Mouse (Mus musculus): ENCODE results near the gene Chst8. TPM values are rescaled to one million over a fixed set of nuclear protein-coding genes. Genes with fewer than 3 reads are reported as not detected.

The Chst8 gene
- polyA plus RNA-seq, 1 experiment from 2014 or later: 0.47 TPM

- no peak for ATAC-seq
- no peak for TF ChIP-seq CTCF (IDR thresholded peaks at IDR 0.05; ENCODE audit: low read depth)
- TF ChIP-seq EP300 (IDR thresholded peaks at IDR 0.05; ENCODE audit: low read depth): no peak
- no peak overlapping the region for H3K9ac ChIP-seq (replicated peaks)
- no peaks in the 10 kb centered on the region for H3K4me1 ChIP-seq (ENCODE audit: insufficient read depth)
- no peak overlapping the region for H3K4me2 ChIP-seq (ENCODE audit: low read depth, low read length)
- no peaks in the 10 kb centered on the region for H3K27me3 ChIP-seq (ENCODE audit: insufficient read depth, low read length)
- H3K4me3 ChIP-seq (ENCODE audit: low read depth, low read length): no peak overlapping the region
- 73% methylated on average over 9 of the region's 9 CpGs for WGBS (ENCODE audit: insufficient replicate concordance)
- H3K9me3 ChIP-seq (ENCODE audit: low read length): no peaks in the 10 kb centered on the region
- H3K36me3 ChIP-seq (replicated peaks; ENCODE audit: insufficient read depth, low read length): no peaks in the 10 kb centered on the region
- H3K27ac ChIP-seq (ENCODE audit: low read depth): no peak overlapping the region
- DNase-seq: no peak
Measured at GRCm38 (mm10) chr7:34745426-34745825, 67.1 kb downstream of the Chst8 start.

- TF ChIP-seq CTCF (IDR thresholded peaks at IDR 0.05; ENCODE audit: low read depth) (no peak), EP300 (IDR thresholded peaks at IDR 0.05; ENCODE audit: low read depth) (no peak)
- Histone ChIP-seq H3K9ac (replicated peaks) (no peak overlapping the region), H3K27ac (ENCODE audit: low read depth) (no peak overlapping the region), H3K9me3 (ENCODE audit: low read length) (no peaks in the 10 kb centered on the region), H3K4me3 (ENCODE audit: low read depth, low read length) (no peak overlapping the region), H3K4me1 (ENCODE audit: insufficient read depth) (no peaks in the 10 kb centered on the region), H3K4me2 (ENCODE audit: low read depth, low read length) (no peak overlapping the region), H3K27me3 (ENCODE audit: insufficient read depth, low read length) (no peaks in the 10 kb centered on the region), H3K36me3 (replicated peaks; ENCODE audit: insufficient read depth, low read length) (no peaks in the 10 kb centered on the region)
- DNase-seq (no peak), ATAC-seq (no peak)
- WGBS (ENCODE audit: insufficient replicate concordance): 77% methylated on average over 8 of the region's 8 CpGs
Measured at GRCm38 (mm10) chr7:34744994-34745393, 67.5 kb downstream of the Chst8 start.

- Histone ChIP-seq H3K27me3 (ENCODE audit: insufficient read depth, low read length) (no peaks in the 10 kb centered on the region), H3K4me2 (ENCODE audit: low read depth, low read length) (no peak overlapping the region), H3K9me3 (ENCODE audit: low read length) (no peaks in the 10 kb centered on the region), H3K4me3 (ENCODE audit: low read depth, low read length) (no peak overlapping the region), H3K27ac (ENCODE audit: low read depth) (no peak overlapping the region), H3K4me1 (ENCODE audit: insufficient read depth) (no peaks in the 10 kb centered on the region), H3K36me3 (replicated peaks; ENCODE audit: insufficient read depth, low read length) (no peaks in the 10 kb centered on the region), H3K9ac (replicated peaks) (no peak overlapping the region)
- ATAC-seq (no peak), DNase-seq (no peak)
- 72% methylated on average over 8 of the region's 8 CpGs for WGBS (ENCODE audit: insufficient replicate concordance)
- TF ChIP-seq EP300 (IDR thresholded peaks at IDR 0.05; ENCODE audit: low read depth) (no peak), CTCF (IDR thresholded peaks at IDR 0.05; ENCODE audit: low read depth) (no peak)
Measured at GRCm38 (mm10) chr7:34743411-34744085, 69.0 kb downstream of the Chst8 start.

GRCm38 (mm10) chr7:34739371-34739770, 73.1 kb downstream of the Chst8 start:
- Histone ChIP-seq H3K27ac (ENCODE audit: low read depth) (no peak overlapping the region), H3K27me3 (ENCODE audit: insufficient read depth, low read length) (no peaks in the 10 kb centered on the region), H3K4me2 (ENCODE audit: low read depth, low read length) (no peak overlapping the region), H3K9ac (replicated peaks) (no peak overlapping the region), H3K4me1 (ENCODE audit: insufficient read depth) (no peaks in the 10 kb centered on the region), H3K9me3 (ENCODE audit: low read length) (no peaks in the 10 kb centered on the region), H3K36me3 (replicated peaks; ENCODE audit: insufficient read depth, low read length) (no peaks in the 10 kb centered on the region), H3K4me3 (ENCODE audit: low read depth, low read length) (no peak overlapping the region)
- TF ChIP-seq CTCF (IDR thresholded peaks at IDR 0.05; ENCODE audit: low read depth) (no peak), EP300 (IDR thresholded peaks at IDR 0.05; ENCODE audit: low read depth) (no peak)
- WGBS (ENCODE audit: insufficient replicate concordance): 84% methylated on average over 8 of the region's 8 CpGs
- ATAC-seq (no peak), DNase-seq (no peak)

GRCm38 (mm10) chr7:34737206-34737605, 75.3 kb downstream of the Chst8 start:
- Histone ChIP-seq H3K4me2 (ENCODE audit: low read depth, low read length) (no peak overlapping the region), H3K27me3 (ENCODE audit: insufficient read depth, low read length) (no peaks in the 10 kb centered on the region), H3K9me3 (ENCODE audit: low read length) (no peaks in the 10 kb centered on the region), H3K9ac (replicated peaks) (no peak overlapping the region), H3K4me3 (ENCODE audit: low read depth, low read length) (no peak overlapping the region), H3K4me1 (ENCODE audit: insufficient read depth) (no peaks in the 10 kb centered on the region), H3K36me3 (replicated peaks; ENCODE audit: insufficient read depth, low read length) (no peaks in the 10 kb centered on the region), H3K27ac (ENCODE audit: low read depth) (no peak overlapping the region)
- DNase-seq (no peak), ATAC-seq (no peak)
- 72% methylated on average over 6 of the region's 6 CpGs for WGBS (ENCODE audit: insufficient replicate concordance)
- no peak for TF ChIP-seq EP300 (IDR thresholded peaks at IDR 0.05; ENCODE audit: low read depth)
- no peak for TF ChIP-seq CTCF (IDR thresholded peaks at IDR 0.05; ENCODE audit: low read depth)

GRCm38 (mm10) chr7:34734348-34734747, 78.2 kb downstream of the Chst8 start:
- no peak for DNase-seq
- ATAC-seq: no peak
- Histone ChIP-seq H3K4me2 (ENCODE audit: low read depth, low read length) (no peak overlapping the region), H3K27ac (ENCODE audit: low read depth) (no peak overlapping the region), H3K9ac (replicated peaks) (no peak overlapping the region), H3K36me3 (replicated peaks; ENCODE audit: insufficient read depth, low read length) (no peaks in the 10 kb centered on the region), H3K4me1 (ENCODE audit: insufficient read depth) (no peaks in the 10 kb centered on the region), H3K27me3 (ENCODE audit: insufficient read depth, low read length) (no peaks in the 10 kb centered on the region), H3K9me3 (ENCODE audit: low read length) (no peaks in the 10 kb centered on the region), H3K4me3 (ENCODE audit: low read depth, low read length) (no peak overlapping the region)
- TF ChIP-seq EP300 (IDR thresholded peaks at IDR 0.05; ENCODE audit: low read depth) (no peak), CTCF (IDR thresholded peaks at IDR 0.05; ENCODE audit: low read depth) (no peak)
- WGBS (ENCODE audit: insufficient replicate concordance): 87% methylated on average over 6 of the region's 6 CpGs

All from liver, postnatal 0 days (tissue).